Mouse (Mus musculus): Measurements from ENCODE around the gene Caprin2.

Gene Caprin2

GRCm38 (mm10) chr6:148845629-148846028 lies 50.4 kb downstream of the Caprin2 start:
- in situ Hi-C loops (cut with MboI, MseI) = no loop called here

- in situ Hi-C loops (cut with MboI, MseI) = no loop called here
Measured at GRCm38 (mm10) chr6:148841760-148842159, 54.3 kb downstream of the Caprin2 start.

- in situ Hi-C loops (cut with MboI, MseI) = no loop called here
Measured at GRCm38 (mm10) chr6:148838460-148838859, 57.6 kb downstream of the Caprin2 start.

GRCm38 (mm10) chr6:148831728-148832121 lies 64.3 kb downstream of the Caprin2 start:
- in situ Hi-C loops (cut with MboI, MseI) = no loop called here

DNA sequence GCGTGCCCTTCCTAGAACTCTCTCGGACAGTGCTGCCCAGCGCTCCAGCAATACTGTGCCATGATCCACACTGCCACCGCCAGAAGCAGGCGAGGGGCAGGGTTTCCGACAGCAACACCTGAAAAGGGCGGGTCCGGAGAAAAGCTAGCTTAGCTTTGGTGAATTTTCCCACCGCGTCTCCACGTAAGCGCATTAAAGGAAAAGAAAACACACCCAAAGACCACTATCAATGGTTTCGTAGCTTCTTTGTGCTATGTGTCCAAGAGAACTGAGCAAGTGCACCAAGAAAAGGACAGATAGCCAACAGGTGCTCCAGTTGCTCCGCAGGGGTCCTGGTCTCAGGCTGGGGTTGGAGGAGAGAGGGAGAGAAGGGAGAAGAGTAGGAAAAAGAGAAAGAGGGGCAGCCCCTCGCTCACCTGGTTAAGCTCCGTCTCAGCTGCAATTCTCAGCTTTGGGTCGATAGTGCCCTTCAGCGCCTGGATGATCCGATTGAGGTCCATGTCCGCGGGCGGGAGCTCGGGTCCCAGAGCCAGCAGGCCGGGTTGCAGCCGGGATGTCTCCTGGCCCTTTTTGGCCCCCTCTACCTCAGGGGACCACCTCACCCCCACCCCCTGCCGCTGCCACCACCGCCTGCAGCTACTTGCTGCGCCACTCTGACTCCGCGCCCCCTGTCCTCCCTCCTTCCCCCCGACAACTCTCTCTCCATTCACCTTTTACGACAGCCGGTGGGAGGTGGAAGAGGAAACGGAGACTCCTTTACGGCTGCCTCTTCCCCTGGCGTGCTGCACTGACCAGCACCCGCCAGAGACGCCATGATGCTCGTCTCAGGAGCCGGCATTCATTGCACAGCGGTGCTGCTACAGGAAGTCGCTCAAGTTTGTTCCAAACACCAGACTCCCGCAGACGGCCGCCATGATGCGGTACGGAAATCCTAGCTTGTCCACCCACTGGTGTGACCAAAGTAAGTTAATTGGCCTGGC lies 65.0 kb downstream of the Caprin2 start, which contains the start of gene Ipo8:
Ipo8 (minus strand) TSS at position 720 of the 980 bp plus-strand sequence.
- in situ Hi-C loops (cut with MboI, MseI) = no loop called here

DNA sequence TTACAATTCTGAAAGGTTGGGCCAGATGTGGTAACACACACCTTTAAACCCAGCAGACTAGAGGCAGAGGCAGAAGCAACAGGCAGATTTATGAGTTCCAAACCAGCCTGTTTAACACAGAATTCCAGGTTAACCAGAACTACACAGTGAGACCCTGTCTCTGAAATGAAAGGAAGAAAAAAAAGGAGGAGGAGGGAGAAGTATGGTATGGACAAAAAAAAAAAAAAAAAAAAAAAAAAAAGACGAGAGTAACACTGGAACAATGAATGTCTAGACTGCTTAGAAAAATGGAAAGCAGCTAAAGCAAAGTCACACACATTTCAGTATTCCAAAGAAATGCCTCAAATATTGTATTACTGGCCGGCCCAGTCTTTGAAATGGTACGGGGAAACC lies 65.7 kb downstream of the Caprin2 start:
- in situ Hi-C loops (cut with MboI, MseI) = no loop called here

- in situ Hi-C loops (cut with MboI, MseI) = no loop called here
Measured at GRCm38 (mm10) chr6:148826119-148826518, 69.9 kb downstream of the Caprin2 start.

DNA sequence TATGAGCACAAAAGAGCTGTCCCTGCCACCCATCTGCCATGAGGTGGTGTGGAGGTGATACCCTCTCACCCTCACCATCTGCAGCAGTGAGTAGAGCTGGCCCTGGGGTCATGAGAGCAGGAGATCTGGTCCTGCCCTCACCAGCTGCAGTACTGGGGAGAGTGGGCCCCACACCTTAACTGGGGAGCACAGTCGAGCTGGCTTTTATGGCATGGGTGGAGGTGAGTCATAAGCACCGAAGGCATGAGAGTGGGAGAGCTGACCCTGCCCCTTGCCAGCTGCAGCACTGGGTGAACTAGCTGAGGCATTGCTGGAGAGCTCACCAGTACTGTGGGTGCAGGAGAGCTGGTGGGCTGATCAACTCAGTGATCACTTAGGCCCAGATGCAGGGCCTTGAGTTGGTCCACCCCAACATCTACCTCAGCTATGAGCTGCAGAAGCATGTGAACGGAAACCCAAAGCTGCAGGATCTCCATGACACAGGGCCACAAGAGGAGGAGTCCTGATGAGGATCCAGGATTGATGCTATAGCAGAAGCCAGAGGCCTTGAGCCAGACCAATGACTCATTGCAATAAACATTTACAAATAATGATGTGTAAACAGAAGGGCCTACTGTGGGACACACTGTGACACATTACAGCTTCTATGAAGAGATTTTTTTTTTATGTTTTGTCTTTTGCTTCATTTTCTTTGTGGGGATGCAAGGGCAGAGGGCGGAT lies 77.3 kb downstream of the Caprin2 start:
- in situ Hi-C loops (cut with MboI, MseI) = no loop called here

- in situ Hi-C loops (cut with MboI, MseI) = no loop called here
Measured at GRCm38 (mm10) chr6:148816751-148817150, 79.3 kb downstream of the Caprin2 start.

DNA sequence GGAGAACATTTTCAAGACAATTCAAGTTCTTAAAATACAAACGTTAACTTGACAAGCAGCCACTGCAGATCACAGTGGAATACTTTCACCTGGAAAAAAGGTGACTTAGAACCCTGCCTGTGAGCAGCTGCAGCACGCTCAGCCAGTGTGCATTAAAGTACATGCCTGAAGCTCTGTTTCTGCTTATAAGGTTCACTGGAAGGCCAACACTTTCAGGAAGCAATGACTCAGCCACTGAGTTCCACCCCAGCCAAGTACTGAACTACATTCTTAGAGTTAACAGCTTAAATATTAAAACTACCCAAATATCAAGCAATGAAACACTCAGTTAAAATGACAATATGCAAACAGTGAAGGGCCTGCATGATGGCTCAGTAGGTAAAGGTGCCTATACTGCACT lies 84.9 kb downstream of the Caprin2 start:
- in situ Hi-C loops (cut with MboI, MseI) = no loop called here

- in situ Hi-C loops (cut with MboI, MseI) = no loop called here
Measured at GRCm38 (mm10) chr6:148799773-148800172, 96.3 kb downstream of the Caprin2 start.

DNA sequence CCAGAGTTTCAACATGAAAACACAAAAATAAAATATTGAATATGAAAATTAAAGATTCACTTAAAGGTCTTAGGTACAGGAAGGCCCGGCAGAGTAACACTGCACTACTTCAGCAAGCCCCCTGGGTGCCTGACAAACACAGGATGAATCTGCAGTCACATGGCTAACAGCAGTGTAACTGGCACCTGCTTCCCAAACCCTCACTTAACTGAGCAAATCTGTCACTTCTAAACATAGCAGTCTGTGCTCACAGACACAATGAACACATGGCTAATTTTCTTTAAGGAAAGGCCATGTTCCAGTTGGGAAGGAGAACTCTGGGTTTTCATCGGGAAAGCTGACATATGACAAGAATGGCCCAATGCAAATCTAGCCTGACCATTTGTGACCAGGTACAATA lies 100.9 kb downstream of the Caprin2 start:
- in situ Hi-C loops (cut with MboI, MseI) = no loop called here
